Mouse (Mus musculus): ENCODE data around the gene Cyfip1.

DNA sequence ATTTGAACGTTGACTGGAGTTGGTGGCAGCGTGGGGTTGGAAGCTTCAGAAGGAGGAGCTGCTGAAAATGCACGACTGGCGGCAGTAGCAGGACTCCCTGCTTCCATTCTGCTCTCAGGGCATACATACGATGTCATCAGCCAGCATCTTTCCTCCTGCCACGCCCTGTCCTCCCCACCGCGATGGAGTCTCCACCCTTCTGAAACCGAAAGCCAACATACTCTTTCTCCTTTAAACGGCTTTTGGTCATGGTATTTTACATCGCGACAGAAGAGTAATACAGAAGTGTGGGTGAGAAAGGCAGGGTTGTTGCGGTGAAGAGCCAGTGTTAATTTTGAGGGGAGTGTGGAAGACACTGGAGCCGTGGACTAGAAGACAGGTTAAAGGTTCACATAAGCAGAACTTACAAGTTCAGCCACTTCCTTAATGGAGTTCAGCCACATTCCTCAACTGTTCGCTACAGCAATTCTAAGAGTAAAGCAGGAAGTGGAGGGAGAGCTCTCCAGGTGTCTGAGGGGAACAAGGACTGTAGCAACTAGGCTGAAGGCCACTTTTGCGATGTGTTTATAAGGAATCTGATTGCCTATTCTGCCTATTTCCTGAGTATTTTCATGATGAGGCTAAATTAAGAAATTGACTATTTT is 126.8 kb downstream of the Cyfip1 start:
- TF ChIP-seq POLR2A (IDR thresholded peaks at IDR 0.05; ENCODE audit: low read depth, low read length), result no peak
- no peak for TF ChIP-seq CTCF (conservative IDR thresholded peaks at IDR 0.05; ENCODE audit: insufficient read depth, insufficient read length, low read depth, low read length)
